ENCODE assay signal across 24 mouse cellular contexts in genomic region chr7:88054224-88054938, GRCm38 (mm10).
DNase-seq lines count a peak whose midpoint lies in the region; ATAC-seq and TF ChIP-seq lines count a peak whose summit lies in the region.
"Had no signal": no experiment of that assay in that cellular context is flagged by ENCODE, and none has a peak within 500 bp of the region (broad histone marks: within the 10 kb centered on the region; RNA-seq: fewer than 3 reads in every experiment).

No protein-coding gene starts in this region.

- H3K36me3 ChIP-seq in kidney, postnatal 0 days (ENCODE audit: insufficient read depth, low read length), result no peaks in the 10 kb centered on the region
- H3K36me3 ChIP-seq in stomach, postnatal 0 days (ENCODE audit: control insufficient read depth, insufficient read depth, low read length), result no peaks in the 10 kb centered on the region
- H3K36me3 ChIP-seq: embryonic facial prominence, embryonic 15.5 days; forebrain, embryonic 10.5 days; forebrain, embryonic 15.5 days; heart, embryonic 15.5 days; hindbrain, embryonic 10.5 days had no signal

- no peak overlapping the region for H3K4me3 ChIP-seq in kidney, postnatal 0 days (replicated peaks; ENCODE audit: low read depth, low read length)
- no peak overlapping the region for H3K4me3 ChIP-seq in stomach, postnatal 0 days (ENCODE audit: low read depth, low read length)
- H3K4me3 ChIP-seq: embryonic facial prominence, embryonic 15.5 days; erythroblast, embryonic 14.5 days; forebrain, embryonic 10.5 days; forebrain, embryonic 15.5 days; heart, adult 2 months; heart, embryonic 15.5 days; hindbrain, embryonic 10.5 days had no signal

- H3K4me1 ChIP-seq in kidney, postnatal 0 days (replicated peaks; ENCODE audit: insufficient read depth, low read length), result no peaks in the 10 kb centered on the region
- no peaks in the 10 kb centered on the region for H3K4me1 ChIP-seq in stomach, postnatal 0 days (replicated peaks; ENCODE audit: control insufficient read depth, insufficient read depth)
- H3K4me1 ChIP-seq: embryonic facial prominence, embryonic 15.5 days; forebrain, embryonic 10.5 days; forebrain, embryonic 15.5 days; heart, embryonic 15.5 days; hindbrain, embryonic 10.5 days had no signal

- H3K27me3 ChIP-seq in kidney, postnatal 0 days (ENCODE audit: insufficient read depth, low read length), result no peaks in the 10 kb centered on the region
- no peaks in the 10 kb centered on the region for H3K27me3 ChIP-seq in stomach, postnatal 0 days (ENCODE audit: control insufficient read depth, insufficient read depth, low read length)
- H3K27me3 ChIP-seq: embryonic facial prominence, embryonic 15.5 days; forebrain, embryonic 15.5 days; heart, embryonic 15.5 days had no signal

- peak; percentile 0 for DNase-seq in kidney, postnatal 0 days (ENCODE audit: low spot score)
- no peak for DNase-seq in kidney, adult 18-20 months
- DNase-seq in MEL-GATA-1-ER (ENCODE audit: extremely low read depth, low read depth), result peak; percentile 5
- no peak for DNase-seq in stomach, postnatal 0 days (ENCODE audit: low spot score)
- DNase-seq in adrenal gland, postnatal 25 days, result no peak
- DNase-seq in embryo, embryonic 10.5 days (ENCODE audit: low spot score), result no peak
- DNase-seq: adrenal gland, adult 2 months; adrenal gland, postnatal 36 days; B cell, adult 2 months; cerebellum, adult 2 months; cerebellum, postnatal 10 days; embryo, embryonic 11 days; heart, adult 2 months; heart, postnatal 14 days had no signal

- H3K9ac ChIP-seq in kidney, postnatal 0 days (ENCODE audit: low read depth, low read length), result no peak overlapping the region
- no peak overlapping the region for H3K9ac ChIP-seq in stomach, postnatal 0 days (ENCODE audit: low read length)
- H3K9ac ChIP-seq: embryonic facial prominence, embryonic 15.5 days; forebrain, embryonic 15.5 days; heart, embryonic 15.5 days; hindbrain, embryonic 14.5 days had no signal

- TF ChIP-seq CTCF in kidney, postnatal 0 days (IDR thresholded peaks at IDR 0.05; ENCODE audit: low read depth), result no peak
- no peak for TF ChIP-seq CTCF in stomach, postnatal 0 days (IDR thresholded peaks at IDR 0.05; ENCODE audit: low read depth)

- ATAC-seq in kidney, postnatal 0 days (replicated peaks; ENCODE audit: low FRiP score, low read depth), result no peak
- ATAC-seq in megakaryocyte, adult 5-6 weeks (ENCODE audit: poor library complexity, severe bottlenecking), result peak; percentile 97
- peak; percentile 91 for ATAC-seq in stomach, postnatal 0 days (ENCODE audit: low FRiP score, low TSS enrichment)
- ATAC-seq: CD4-positive, CD25-positive, alpha-beta regulatory T cell, adult 4 months; forebrain, embryonic 15.5 days had no signal

- WGBS in kidney, postnatal 0 days, result 69% methylated on average over 1 of the region's 1 CpGs
- 39% methylated on average over 1 of the region's 1 CpGs for WGBS in stomach, postnatal 0 days

- no peaks in the 10 kb centered on the region for H3K9me3 ChIP-seq in kidney, postnatal 0 days (replicated peaks; ENCODE audit: low read length)
- no peaks in the 10 kb centered on the region for H3K9me3 ChIP-seq in stomach, postnatal 0 days (ENCODE audit: control insufficient read depth, low read length)
- H3K9me3 ChIP-seq: embryonic facial prominence, embryonic 15.5 days; forebrain, embryonic 10.5 days; forebrain, embryonic 15.5 days; heart, embryonic 15.5 days; hindbrain, embryonic 10.5 days had no signal

- TF ChIP-seq EP300 in stomach, postnatal 0 days (optimal IDR thresholded peaks at IDR 0.05), result no peak

- no peak overlapping the region for H3K27ac ChIP-seq in kidney, postnatal 0 days
- no peak overlapping the region for H3K27ac ChIP-seq in stomach, postnatal 0 days (replicated peaks)
- H3K27ac ChIP-seq: embryonic facial prominence, embryonic 15.5 days; forebrain, embryonic 10.5 days; forebrain, embryonic 15.5 days; heart, adult 2 months; heart, embryonic 15.5 days; hindbrain, embryonic 10.5 days; hindbrain, embryonic 14.5 days had no signal

- H3K4me2 ChIP-seq in kidney, postnatal 0 days (ENCODE audit: low read length), result no peak overlapping the region
- H3K4me2 ChIP-seq in stomach, postnatal 0 days (replicated peaks; ENCODE audit: low read depth), result no peak overlapping the region
- H3K4me2 ChIP-seq: embryonic facial prominence, embryonic 15.5 days; forebrain, embryonic 15.5 days; heart, embryonic 11.5 days; heart, embryonic 15.5 days; hindbrain, embryonic 14.5 days had no signal

Comparison
In these comparisons a context has a peak if more than half of its experiments do, and no peak if none do; other contexts are left out.
1. DNase-seq: peak in kidney, postnatal 0 days (single experiment) and MEL-GATA-1-ER (single experiment); none in kidney, adult 18-20 months (single experiment), stomach, postnatal 0 days (single experiment), adrenal gland, postnatal 25 days (single experiment) and embryo, embryonic 10.5 days (single experiment).